Comparison of ENCODE assay signal across 15 mouse cellular contexts in genomic region chr12:115604951-115605350, GRCm38 (mm10).
DNase-seq lines count a peak whose midpoint lies in the region; ATAC-seq and TF ChIP-seq lines count a peak whose summit lies in the region.
"Had no signal": no experiment of that assay in that cellular context is flagged by ENCODE, and none has a peak within 500 bp of the region (broad histone marks: within the 10 kb centered on the region; RNA-seq: fewer than 3 reads in every experiment).

No protein-coding gene starts in this region.

- no peak for TF ChIP-seq POLR2A in MEL (IDR thresholded peaks at IDR 0.05; ENCODE audit: control insufficient read depth in 1 of 2, insufficient read depth in 1 of 2, low read depth in 1 of 2, low read length in 2 of 2, poor library complexity in 1 of 2)

- H3K27me3 ChIP-seq in MEL (ENCODE audit: control insufficient read depth in 1 of 2, insufficient read depth in 2 of 2, low read length in 2 of 2), result no peaks in the 10 kb centered on the region
- no peaks in the 10 kb centered on the region for H3K27me3 ChIP-seq in splenic B cell, adult 2 months (ENCODE audit: control insufficient read depth, insufficient read depth, low read length, poor library complexity, severe bottlenecking)
- H3K27me3 ChIP-seq in hindbrain, embryonic 10.5 days (ENCODE audit: insufficient read depth, poor library complexity, severe bottlenecking), result no peaks in the 10 kb centered on the region
- H3K27me3 ChIP-seq: limb, embryonic 13.5 days; Patski had no signal

- no peaks in the 10 kb centered on the region for H3K79me2 ChIP-seq in MEL (ENCODE audit: control insufficient read depth, insufficient read depth, low read length, poor library complexity)

- peak; percentile 83 for ATAC-seq in common myeloid progenitor, adult 5-6 weeks (replicated peaks; ENCODE audit: low read depth, poor library complexity, severe bottlenecking)
- ATAC-seq: Patski had no signal

- peaks cover 2% of the 10 kb centered on the region for H3K9me3 ChIP-seq in MEL (replicated peaks; ENCODE audit: insufficient read depth, low read length)
- peaks cover 60% of the 10 kb centered on the region for H3K9me3 ChIP-seq in hindbrain, embryonic 10.5 days

- TF ChIP-seq RAD21 in MEL (IDR thresholded peaks at IDR 0.05; ENCODE audit: low read depth, low read length), result peak; percentile 49

- no peaks in the 10 kb centered on the region for H3K4me1 ChIP-seq in MEL (ENCODE audit: control insufficient read depth in 1 of 2, insufficient read depth in 2 of 2, low read length in 2 of 2)
- H3K4me1 ChIP-seq in hindbrain, embryonic 10.5 days (replicated peaks), result no peaks in the 10 kb centered on the region
- H3K4me1 ChIP-seq: forebrain, embryonic 10.5 days; limb, embryonic 13.5 days had no signal

- peak; percentile 64 for DNase-seq in CD4-positive, CD25-positive, alpha-beta regulatory T cell, adult 2 months (ENCODE audit: low read depth, low spot score)
- DNase-seq in MEL (ENCODE audit: low read depth, low spot score), result peak; percentile 52
- peak; percentile 37 for DNase-seq in splenic B cell, adult 2 months (ENCODE audit: low read depth, low spot score)
- no peak for DNase-seq in frontal cortex, postnatal 10 days (ENCODE audit: low spot score in 2 of 2)
- no peak for DNase-seq in adrenal gland, postnatal 25 days
- DNase-seq in retina, embryonic 14.5 days (ENCODE audit: low spot score), result no peak
- no peak for DNase-seq in hindbrain, embryonic 10.5 days (ENCODE audit: low spot score)
- DNase-seq: cerebellum, adult 18-20 months; heart, postnatal 4 days; kidney, adult 18-20 months; lung, adult 2 months had no signal

- no peak for TF ChIP-seq EP300 in MEL (IDR thresholded peaks at IDR 0.05; ENCODE audit: low read depth in 1 of 2, low read length in 2 of 2)

- no peaks in the 10 kb centered on the region for H3K36me3 ChIP-seq in MEL (ENCODE audit: control insufficient read depth in 1 of 2, insufficient read depth in 2 of 2, low read length in 2 of 2)
- H3K36me3 ChIP-seq in splenic B cell, adult 2 months (ENCODE audit: control insufficient read depth, insufficient read depth, low read length, poor library complexity, severe bottlenecking), result no peaks in the 10 kb centered on the region
- H3K36me3 ChIP-seq in hindbrain, embryonic 10.5 days, result no peaks in the 10 kb centered on the region
- H3K36me3 ChIP-seq: forebrain, embryonic 10.5 days; limb, embryonic 13.5 days had no signal

- no peak overlapping the region for H3K4me3 ChIP-seq in MEL (ENCODE audit: control insufficient read depth in 1 of 2, insufficient read depth in 1 of 2, low read depth in 2 of 2, low read length in 2 of 2)
- H3K4me3 ChIP-seq in hindbrain, embryonic 10.5 days, result no peak overlapping the region
- H3K4me3 ChIP-seq: forebrain, embryonic 10.5 days; limb, embryonic 13.5 days had no signal

- TF ChIP-seq CTCF in MEL (IDR thresholded peaks at IDR 0.05 in 2 of 3, conservative IDR thresholded peaks at IDR 0.05 in 1 of 3; ENCODE audit: control insufficient read depth in 1 of 3, insufficient read depth in 1 of 3, low read depth in 2 of 3, low read length in 3 of 3, poor library complexity in 1 of 3, severe bottlenecking in 1 of 3), result peak; percentile 31 to 64 (median 43)

- no peak overlapping the region for H3K27ac ChIP-seq in MEL (ENCODE audit: control insufficient read depth, low read depth, low read length)
- H3K27ac ChIP-seq in hindbrain, embryonic 10.5 days, result no peak overlapping the region
- H3K27ac ChIP-seq: forebrain, embryonic 10.5 days; limb, embryonic 13.5 days had no signal

- WGBS in hindbrain, embryonic 10.5 days, result 55% methylated on average over 3 of the region's 3 CpGs

- no peak overlapping the region for H3K9ac ChIP-seq in MEL (ENCODE audit: control insufficient read depth, low read depth, low read length, poor library complexity, severe bottlenecking)
- H3K9ac ChIP-seq: limb, embryonic 13.5 days had no signal

TF ChIP-seq in MEL, 35 proteins besides CTCF, POLR2A, EP300 and RAD21:
- TF ChIP-seq MAFK (IDR thresholded peaks at IDR 0.05; ENCODE audit: borderline replicate concordance, low read depth, low read length), result no peak
- no peak for TF ChIP-seq UBTF (IDR thresholded peaks at IDR 0.05; ENCODE audit: borderline replicate concordance, insufficient read depth, low read depth, low read length)
- TF ChIP-seq MAX (IDR thresholded peaks at IDR 0.05; ENCODE audit: low read length), result no peak
- no peak for TF ChIP-seq GABPA (IDR thresholded peaks at IDR 0.05; ENCODE audit: low read depth, low read length)
- peak; percentile 38 for TF ChIP-seq SMC3 (IDR thresholded peaks at IDR 0.05; ENCODE audit: low read depth, low read length)
- no peak for TF ChIP-seq BHLHE40 (IDR thresholded peaks at IDR 0.05; ENCODE audit: borderline replicate concordance, low read depth, low read length)
- TF ChIP-seq KAT2A (conservative IDR thresholded peaks at IDR 0.05; ENCODE audit: low read depth, low read length), result no peak
TF ChIP-seq in MEL: peak in this region for 1.

Comparison
In these comparisons a context has a peak if more than half of its experiments do, and no peak if none do; other contexts are left out.
1. DNase-seq: peak in CD4-positive, CD25-positive, alpha-beta regulatory T cell, adult 2 months (single experiment), MEL (single experiment) and splenic B cell, adult 2 months (single experiment); none in frontal cortex, postnatal 10 days (0 of 2), adrenal gland, postnatal 25 days (single experiment), retina, embryonic 14.5 days (single experiment) and hindbrain, embryonic 10.5 days (single experiment).